Mouse (Mus musculus) cerebellum, postnatal 36 days (tissue): ENCODE measurements around the gene Tcf3.

Experiments
- DNase-seq, 2 experiments: peaks; one replicate each; pipeline ENCODE4 v3.0.0; 2021 to 2022; ENCODE audit warnings: mixed read lengths in 2 of 2

The Tcf3 gene

GRCm38 (mm10) chr10:80433513-80434232, at the start of gene Tcf3:
Tcf3 (minus strand) TSS chr10:80433647.
- peak; percentile 94 to 96 for DNase-seq

GRCm38 (mm10) chr10:80481002-80481401, 47.6 kb upstream of the Tcf3 start:
- DNase-seq, result no peak

- DNase-seq, result no peak
Measured at GRCm38 (mm10) chr10:80478531-80478930, 45.1 kb upstream of the Tcf3 start.

GRCm38 (mm10) chr10:80475290-80475959, 42.0 kb upstream of the Tcf3 start:
- peak; percentile 89 to 95 for DNase-seq

GRCm38 (mm10) chr10:80465066-80465465, 31.6 kb upstream of the Tcf3 start:
- DNase-seq, result no peak

- no peak for DNase-seq
Measured at GRCm38 (mm10) chr10:80464381-80465035, 31.1 kb upstream of the Tcf3 start.

- no peak for DNase-seq
Measured at GRCm38 (mm10) chr10:80461346-80461745, 27.9 kb upstream of the Tcf3 start.

GRCm38 (mm10) chr10:80460324-80460723, 26.9 kb upstream of the Tcf3 start:
- no peak for DNase-seq

- no peak for DNase-seq
Measured at GRCm38 (mm10) chr10:80459671-80460070, 26.2 kb upstream of the Tcf3 start.

GRCm38 (mm10) chr10:80459236-80459635, 25.8 kb upstream of the Tcf3 start:
- no peak for DNase-seq

- no peak for DNase-seq
Measured at GRCm38 (mm10) chr10:80455697-80456096, 22.2 kb upstream of the Tcf3 start.

GRCm38 (mm10) chr10:80454781-80455180, 21.3 kb upstream of the Tcf3 start:
- DNase-seq, result no peak

GRCm38 (mm10) chr10:80453601-80454000, 20.2 kb upstream of the Tcf3 start:
- no peak for DNase-seq

- DNase-seq, result no peak
Measured at GRCm38 (mm10) chr10:80450599-80450998, 17.2 kb upstream of the Tcf3 start.

- peak; percentile 85 to 86 for DNase-seq
Measured at GRCm38 (mm10) chr10:80445898-80446601, 12.6 kb upstream of the Tcf3 start.

GRCm38 (mm10) chr10:80445052-80445451, 11.6 kb upstream of the Tcf3 start:
- DNase-seq, result no peak

GRCm38 (mm10) chr10:80444339-80445045, 11.0 kb upstream of the Tcf3 start:
- DNase-seq, result no peak

GRCm38 (mm10) chr10:80443575-80444278, 10.3 kb upstream of the Tcf3 start:
- DNase-seq, result no peak

GRCm38 (mm10) chr10:80442989-80443388, 9.5 kb upstream of the Tcf3 start:
- no peak for DNase-seq

GRCm38 (mm10) chr10:80441598-80441997, 8.2 kb upstream of the Tcf3 start:
- DNase-seq, result no peak

GRCm38 (mm10) chr10:80440031-80440430, 6.6 kb upstream of the Tcf3 start:
- DNase-seq, result no peak

GRCm38 (mm10) chr10:80437973-80438372, 4.5 kb upstream of the Tcf3 start:
- DNase-seq, result no peak
